In genomic region chr5:127691085-127691484, GRCm38 (mm10) we compare ENCODE assay signal across 26 mouse cellular contexts. TPM values are rescaled to one million over a fixed set of nuclear protein-coding genes. Genes with fewer than 3 reads are reported as not detected.
A peak's percentile ranks its signal among the peaks of the same experiment; 100 is the strongest.
DNase-seq lines count a peak whose midpoint lies in the region; ATAC-seq and TF ChIP-seq lines count a peak whose summit lies in the region.
"Had no signal": no experiment of that assay in that cellular context is flagged by ENCODE, and none has a peak within 500 bp of the region (broad histone marks: within the 10 kb centered on the region; RNA-seq: fewer than 3 reads in every experiment).

No protein-coding gene starts in this region.

- no peaks in the 10 kb centered on the region for H3K9me3 ChIP-seq in liver, embryonic 14.5 days (ENCODE audit: control insufficient read depth, low read length)
- H3K9me3 ChIP-seq in liver, embryonic 12.5 days (replicated peaks), result peaks cover 22% of the 10 kb centered on the region
- H3K9me3 ChIP-seq: hindbrain, embryonic 10.5 days; limb, embryonic 12.5 days had no signal

- no peak overlapping the region for H3K4me2 ChIP-seq in liver, embryonic 14.5 days (ENCODE audit: low read depth)
- H3K4me2 ChIP-seq in liver, embryonic 12.5 days, result no peak overlapping the region
- H3K4me2 ChIP-seq: heart, embryonic 12.5 days; limb, embryonic 12.5 days; liver, embryonic 11.5 days; midbrain, embryonic 11.5 days had no signal

- peak; percentile 21 for DNase-seq in embryo, embryonic 10.5 days (ENCODE audit: low spot score)
- DNase-seq in embryo, embryonic 10 days (ENCODE audit: low spot score), result no peak
- DNase-seq in liver, embryonic 14.5 days (ENCODE audit: low read depth in 3 of 3, low spot score in 3 of 3), result no peak
- DNase-seq in ES-CJ7 (ENCODE audit: low read depth, low spot score), result peak; percentile 54
- no peak for DNase-seq in heart, adult 2 months
- no peak for DNase-seq in adrenal gland, postnatal 36 days
- DNase-seq: adrenal gland, postnatal 10 days; cerebellum, adult 9-11 months; gastrocnemius, postnatal 10 days; heart, postnatal 10 days; lung, adult 2 months; right cerebral cortex, postnatal 14 days; thymus, postnatal 14 days had no signal

- H3K9ac ChIP-seq in liver, embryonic 14.5 days (replicated peaks), result no peak overlapping the region
- no peak overlapping the region for H3K9ac ChIP-seq in liver, embryonic 12.5 days
- no peak overlapping the region for H3K9ac ChIP-seq in heart, adult 2 months (ENCODE audit: low read depth, low read length)
- H3K9ac ChIP-seq: heart, embryonic 12.5 days; limb, embryonic 12.5 days had no signal

- no peak for TF ChIP-seq POLR2A in cortical plate, adult 2 months (IDR thresholded peaks at IDR 0.05; ENCODE audit: extremely low read depth, insufficient read depth, low read length)
- no peak for TF ChIP-seq POLR2A in heart, adult 2 months (IDR thresholded peaks at IDR 0.05; ENCODE audit: insufficient read depth, low read depth, low read length)

- no peaks in the 10 kb centered on the region for H3K27me3 ChIP-seq in liver, embryonic 14.5 days (ENCODE audit: control insufficient read depth, insufficient read depth, low read length)
- no peaks in the 10 kb centered on the region for H3K27me3 ChIP-seq in liver, embryonic 12.5 days (replicated peaks)
- no peaks in the 10 kb centered on the region for H3K27me3 ChIP-seq in heart, adult 2 months (ENCODE audit: control insufficient read depth, insufficient read depth, low read length)
- H3K27me3 ChIP-seq: heart, embryonic 12.5 days; limb, embryonic 12.5 days; Patski had no signal

- WGBS in liver, embryonic 14.5 days (ENCODE audit: insufficient replicate concordance), result 72% methylated on average over 10 of the region's 10 CpGs
- 75% methylated on average over 10 of the region's 10 CpGs for WGBS in liver, embryonic 12.5 days (ENCODE audit: insufficient replicate concordance)
- WGBS in heart, adult 2 months, result 84% methylated on average over 10 of the region's 10 CpGs

- intact Hi-C loops in heart, adult 2 months (cut with DNase I), result no loop called here

- no peaks in the 10 kb centered on the region for H3K4me1 ChIP-seq in liver, embryonic 14.5 days (replicated peaks; ENCODE audit: control insufficient read depth in 2 of 2, insufficient read depth in 2 of 2, low read length in 1 of 2)
- no peaks in the 10 kb centered on the region for H3K4me1 ChIP-seq in liver, embryonic 12.5 days
- no peaks in the 10 kb centered on the region for H3K4me1 ChIP-seq in cortical plate, adult 2 months (ENCODE audit: control insufficient read depth, insufficient read depth, low read length)
- H3K4me1 ChIP-seq in heart, adult 2 months (ENCODE audit: control insufficient read depth, insufficient read depth, low read length), result no peaks in the 10 kb centered on the region
- H3K4me1 ChIP-seq: heart, embryonic 12.5 days had no signal

- H3K4me3 ChIP-seq in liver, embryonic 14.5 days (ENCODE audit: insufficient read depth in 1 of 2, low read depth in 2 of 2, low read length in 2 of 2), result no peak overlapping the region
- H3K4me3 ChIP-seq in liver, embryonic 12.5 days, result no peak overlapping the region
- H3K4me3 ChIP-seq in cortical plate, adult 2 months (ENCODE audit: insufficient read depth, low read length), result no peak overlapping the region
- H3K4me3 ChIP-seq in heart, adult 2 months, result no peak overlapping the region
- H3K4me3 ChIP-seq: heart, embryonic 12.5 days; hindbrain, embryonic 10.5 days; limb, embryonic 12.5 days had no signal

- no peak for ATAC-seq in liver, embryonic 14.5 days (ENCODE audit: insufficient read depth)
- no peak for ATAC-seq in liver, embryonic 12.5 days
- ATAC-seq: activated CD4-positive, CD25-positive, alpha-beta regulatory T cell, adult 4 months; forebrain, embryonic 16.5 days; Patski had no signal

- H3K79me2 ChIP-seq in heart, adult 2 months (replicated peaks; ENCODE audit: control insufficient read depth, insufficient read depth, low read length), result no peaks in the 10 kb centered on the region

- TF ChIP-seq CTCF in liver, embryonic 14.5 days (IDR thresholded peaks at IDR 0.05; ENCODE audit: low read depth), result peak; percentile 3; the same call in 1 of the 2 replicates
- 0 out of 2 replicates have a peak, but pooled peaks have one; percentile 16 for TF ChIP-seq CTCF in cortical plate, adult 2 months (IDR thresholded peaks at IDR 0.05; ENCODE audit: extremely low read depth, insufficient read depth, low read length)
- TF ChIP-seq CTCF in heart, adult 2 months (IDR thresholded peaks at IDR 0.05), result no peak

- H3K36me3 ChIP-seq in liver, embryonic 14.5 days (replicated peaks; ENCODE audit: control insufficient read depth, insufficient read depth, low read depth), result no peaks in the 10 kb centered on the region
- H3K36me3 ChIP-seq in liver, embryonic 12.5 days, result no peaks in the 10 kb centered on the region
- no peaks in the 10 kb centered on the region for H3K36me3 ChIP-seq in heart, adult 2 months (ENCODE audit: control insufficient read depth, insufficient read depth, low read length)
- H3K36me3 ChIP-seq: G1E; heart, embryonic 12.5 days; hindbrain, embryonic 10.5 days; limb, embryonic 12.5 days had no signal

- no peak overlapping the region for H3K27ac ChIP-seq in liver, embryonic 14.5 days
- no peak overlapping the region for H3K27ac ChIP-seq in liver, embryonic 12.5 days
- H3K27ac ChIP-seq in cortical plate, adult 2 months (ENCODE audit: insufficient read depth, low read length), result no peak overlapping the region
- H3K27ac ChIP-seq in heart, adult 2 months, result no peak overlapping the region
- H3K27ac ChIP-seq: hindbrain, embryonic 10.5 days; limb, embryonic 12.5 days; macrophage had no signal

- no peak for TF ChIP-seq EP300 in liver, embryonic 14.5 days (IDR thresholded peaks at IDR 0.05; ENCODE audit: low read depth)
- TF ChIP-seq EP300 in heart, adult 2 months (IDR thresholded peaks at IDR 0.05; ENCODE audit: insufficient read depth, low read depth, low read length), result no peak

RNA-seq across cellular contexts. Expression of gene Slc15a4, which starts 58.4 kb away (rescaled TPM):
- 5.7 and 5.8 TPM in 2 replicates for polyA plus RNA-seq in liver, embryonic 14.5 days (2012; rRNA removed)
- 5.6 and 7.1 TPM in 2 replicates for polyA plus RNA-seq in liver, embryonic 14.5 days (2014; fragmentation: Nextera tagmentation; extraction: Ambion mirVana)
- polyA plus RNA-seq in liver, embryonic 12.5 days (2016; fragmentation: Nextera tagmentation; extraction: Ambion mirVana), result 14.1 and 14.9 TPM in 2 replicates
- polyA plus RNA-seq in cortical plate, adult 2 months (2012; rRNA removed), result 21.3 and 32.0 TPM in 2 replicates
- total RNA-seq in heart, adult 2 months (2021), result 10 to 100 TPM; 13.1 to 13.6 TPM
- polyA plus RNA-seq in heart, adult 2 months (2012; rRNA removed), result 10.6 and 15.0 TPM in 2 replicates
- total RNA-seq in adrenal gland, postnatal 36 days (2021), result 10 to 100 TPM; 23.8 to 25.3 TPM

RNA-seq across cellular contexts. Expression of gene Glt1d1, which starts 59.0 kb away (rescaled TPM):
- 0.06 and 0.13 TPM in 2 replicates for polyA plus RNA-seq in liver, embryonic 14.5 days (2012; rRNA removed)
- polyA plus RNA-seq in liver, embryonic 14.5 days (2014; fragmentation: Nextera tagmentation; extraction: Ambion mirVana), result not detected in 2 replicates
- polyA plus RNA-seq in liver, embryonic 12.5 days (2016; fragmentation: Nextera tagmentation; extraction: Ambion mirVana), result 0.08 and 0.28 TPM in 2 replicates
- polyA plus RNA-seq in cortical plate, adult 2 months (2012; rRNA removed), result 20.5 and 20.9 TPM in 2 replicates
- total RNA-seq in heart, adult 2 months (2021), result not detected
- polyA plus RNA-seq in heart, adult 2 months (2012; rRNA removed), result not detected in 2 replicates
- under 1 TPM; 0.16 to 0.66 TPM for total RNA-seq in adrenal gland, postnatal 36 days (2021)
- total RNA-seq: common myeloid progenitor, adult 5-6 weeks; heart, postnatal 10 days had no signal
- polyA plus RNA-seq: activated CD4-positive, CD25-positive, alpha-beta regulatory T cell, adult 4 months; G1E; heart, embryonic 12.5 days had no signal

Comparison
In these comparisons a context has a peak if more than half of its experiments do, and no peak if none do; other contexts are left out.
1. DNase-seq: peak in embryo, embryonic 10.5 days (single experiment) and ES-CJ7 (single experiment); none in embryo, embryonic 10 days (single experiment), liver, embryonic 14.5 days (0 of 3), heart, adult 2 months (0 of 2) and adrenal gland, postnatal 36 days (0 of 2).
2. RNA of gene Glt1d1, which starts 59.0 kb away (polyA plus RNA-seq): 20.5 to 20.9 TPM in cortical plate, adult 2 months; 0.06 to 0.13 TPM in liver, embryonic 14.5 days, 0.08 to 0.28 TPM in liver, embryonic 12.5 days and not detected in heart, adult 2 months; every median in the first group is over 10 times any median in the second.